Mouse (Mus musculus): ENCODE measurements around the gene Smyd1.
"Not testable (repeated sequence)": the region's sequence is repeated elsewhere in the genome, so short reads cannot be mapped to it uniquely, and the experiment has no call there.

Smyd1 gene

GRCm38 (mm10) chr6:71321826-71322283, at the start of gene Smyd1:
TSS of gene Smyd1 (minus strand) at chr6:71322233.
- DNase-seq (ENCODE audit: low spot score in 2 of 2) = no peak

- DNase-seq (ENCODE audit: low spot score in 2 of 2) = no peak
Measured at GRCm38 (mm10) chr6:71371085-71371605, 49.1 kb upstream of the Smyd1 start.

- no peak for DNase-seq (ENCODE audit: low spot score in 2 of 2)
Measured at GRCm38 (mm10) chr6:71369416-71369815, 47.4 kb upstream of the Smyd1 start.

GRCm38 (mm10) chr6:71363995-71364394, 42.0 kb upstream of the Smyd1 start:
- DNase-seq (ENCODE audit: low spot score in 2 of 2) = no peak

GRCm38 (mm10) chr6:71361156-71361670, 39.2 kb upstream of the Smyd1 start:
- no peak for DNase-seq (ENCODE audit: low spot score in 2 of 2)

- DNase-seq (ENCODE audit: low spot score in 2 of 2) = no peak
Measured at GRCm38 (mm10) chr6:71360751-71361150, 38.7 kb upstream of the Smyd1 start.

GRCm38 (mm10) chr6:71360221-71360620, 38.2 kb upstream of the Smyd1 start:
- DNase-seq (ENCODE audit: low spot score in 2 of 2) = no peak

- DNase-seq (ENCODE audit: low spot score in 2 of 2) = no peak
Measured at GRCm38 (mm10) chr6:71357493-71357892, 35.5 kb upstream of the Smyd1 start.

- no peak for DNase-seq (ENCODE audit: low spot score in 2 of 2)
Measured at GRCm38 (mm10) chr6:71353722-71354121, 31.7 kb upstream of the Smyd1 start.

- no peak for DNase-seq (ENCODE audit: low spot score in 2 of 2)
Measured at GRCm38 (mm10) chr6:71352866-71353427, 30.9 kb upstream of the Smyd1 start.

- no peak for DNase-seq (ENCODE audit: low spot score in 2 of 2)
Measured at GRCm38 (mm10) chr6:71352201-71352600, 30.2 kb upstream of the Smyd1 start.

GRCm38 (mm10) chr6:71351201-71351600, 29.2 kb upstream of the Smyd1 start:
- DNase-seq (ENCODE audit: low spot score in 2 of 2) = no peak

- DNase-seq (ENCODE audit: low spot score in 2 of 2) = no peak
Measured at GRCm38 (mm10) chr6:71348006-71348405, 26.0 kb upstream of the Smyd1 start.

GRCm38 (mm10) chr6:71341179-71341578, 19.1 kb upstream of the Smyd1 start:
- no peak for DNase-seq (ENCODE audit: low spot score in 2 of 2)

GRCm38 (mm10) chr6:71339351-71339750, 17.3 kb upstream of the Smyd1 start:
- no peak for DNase-seq (ENCODE audit: low spot score in 2 of 2)

GRCm38 (mm10) chr6:71338941-71339340, 16.9 kb upstream of the Smyd1 start:
- DNase-seq (ENCODE audit: low spot score in 2 of 2) = no peak

GRCm38 (mm10) chr6:71337666-71338065, 15.6 kb upstream of the Smyd1 start:
- DNase-seq (ENCODE audit: low spot score in 2 of 2) = no peak

GRCm38 (mm10) chr6:71333578-71334273, 11.7 kb upstream of the Smyd1 start:
- DNase-seq (ENCODE audit: low spot score in 2 of 2) = no peak

- DNase-seq (ENCODE audit: low spot score in 2 of 2) = no peak
Measured at GRCm38 (mm10) chr6:71333031-71333430, 11.0 kb upstream of the Smyd1 start.

- DNase-seq (ENCODE audit: low spot score in 2 of 2) = no peak
Measured at GRCm38 (mm10) chr6:71332236-71332965, 10.4 kb upstream of the Smyd1 start.

- DNase-seq (ENCODE audit: low spot score in 2 of 2) = not testable (repeated sequence)
Measured at GRCm38 (mm10) chr6:71331491-71331890, 9.5 kb upstream of the Smyd1 start.

- no peak for DNase-seq (ENCODE audit: low spot score in 2 of 2)
Measured at GRCm38 (mm10) chr6:71330486-71330885, 8.5 kb upstream of the Smyd1 start.
